Mouse (Mus musculus): ENCODE data around the gene Tbc1d5.

DNA sequence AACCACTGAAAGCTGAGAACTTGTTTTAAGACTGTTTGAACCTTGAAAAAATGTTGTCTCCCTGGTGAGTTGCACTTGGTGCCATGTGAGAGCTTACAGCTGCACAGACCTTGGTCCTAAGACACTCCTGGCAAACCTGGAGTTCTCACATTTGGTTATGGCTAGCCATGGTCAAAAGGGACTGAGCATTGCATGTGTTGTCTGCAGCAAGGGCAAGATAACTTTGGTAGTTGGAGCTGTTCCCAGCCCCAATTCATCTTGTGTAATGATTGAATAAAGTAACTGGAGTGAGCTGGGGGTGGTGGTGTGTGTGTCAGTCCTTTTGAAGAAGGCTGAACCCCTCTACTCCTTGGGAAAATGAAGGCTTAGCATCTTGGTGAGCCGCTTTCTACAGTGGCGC, 454.8 kb downstream of the Tbc1d5 start:
- TF ChIP-seq CTCF (conservative IDR thresholded peaks at IDR 0.05; ENCODE audit: low read length) (no peak), POU5F1 (IDR thresholded peaks at IDR 0.05; ENCODE audit: borderline replicate concordance, low read length) (no peak), NANOG (IDR thresholded peaks at IDR 0.05; ENCODE audit: borderline replicate concordance, low read length) (no peak)

All from E14TG2a.4 (cell line).